Mouse (Mus musculus): Measurements from ENCODE around the gene Dnm3. TPM values are rescaled to one million over a fixed set of nuclear protein-coding genes. Genes with fewer than 3 reads are reported as not detected.

Dnm3 gene
- total and polyA plus RNA-seq, 2 experiments from 2014 or later: 56.3 to 64.7 TPM

DNA sequence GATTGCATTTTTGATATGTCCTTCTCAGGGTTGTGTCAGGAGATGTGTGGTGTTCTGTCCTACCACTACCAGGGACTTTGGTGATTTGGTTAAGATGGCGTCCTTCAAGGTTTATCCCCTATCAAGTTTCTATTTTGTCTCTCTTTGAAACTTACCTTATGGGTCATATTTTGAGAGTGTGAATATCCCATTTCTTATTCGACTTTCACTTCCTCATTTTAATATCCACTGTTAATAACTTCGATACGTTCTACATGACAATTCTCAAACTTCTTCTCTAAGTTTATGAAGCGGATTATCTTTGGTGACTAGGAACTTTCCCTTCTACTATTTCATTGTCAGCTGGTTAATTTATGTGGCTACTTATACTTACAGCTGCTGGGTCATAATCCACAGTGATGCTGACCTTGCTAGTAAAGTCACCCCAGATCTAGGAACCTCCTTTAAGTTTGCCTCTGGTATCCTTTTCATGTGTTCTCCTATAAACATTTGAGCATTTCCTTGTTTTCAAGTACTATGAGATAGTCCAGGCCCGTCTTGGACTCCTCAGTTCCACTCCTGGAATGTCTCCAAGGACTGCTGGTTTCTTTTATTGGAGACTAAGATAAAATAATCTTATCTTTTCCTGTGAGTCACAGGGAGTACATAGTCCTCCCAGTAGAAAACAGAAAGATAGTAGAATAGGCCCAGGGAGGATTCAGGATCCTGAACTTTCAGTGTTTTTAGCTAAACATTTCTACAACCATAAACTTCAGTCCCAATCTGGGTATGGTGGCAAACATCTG, 437.2 kb downstream of the Dnm3 start:
- no peaks in the 10 kb centered on the region for H3K9me3 ChIP-seq (ENCODE audit: low read length)
- no peaks in the 10 kb centered on the region for H3K27me3 ChIP-seq (ENCODE audit: insufficient read depth, low read length)
- H3K27ac ChIP-seq: no peak overlapping the region
- no peak overlapping the region for H3K9ac ChIP-seq (replicated peaks; ENCODE audit: low read length)
- H3K4me1 ChIP-seq (ENCODE audit: insufficient read depth, low read length): no peaks in the 10 kb centered on the region
- 91% methylated on average over 6 of the region's 6 CpGs for WGBS
- H3K4me3 ChIP-seq (ENCODE audit: low read length): no peak overlapping the region
- DNase-seq (ENCODE audit: low spot score): no peak
- no peak overlapping the region for H3K4me2 ChIP-seq (ENCODE audit: low read depth, low read length)
- TF ChIP-seq CTCF (IDR thresholded peaks at IDR 0.05; ENCODE audit: low read depth): no peak
- no peaks in the 10 kb centered on the region for H3K36me3 ChIP-seq (ENCODE audit: insufficient read depth, low read length)
- ATAC-seq: no peak

DNA sequence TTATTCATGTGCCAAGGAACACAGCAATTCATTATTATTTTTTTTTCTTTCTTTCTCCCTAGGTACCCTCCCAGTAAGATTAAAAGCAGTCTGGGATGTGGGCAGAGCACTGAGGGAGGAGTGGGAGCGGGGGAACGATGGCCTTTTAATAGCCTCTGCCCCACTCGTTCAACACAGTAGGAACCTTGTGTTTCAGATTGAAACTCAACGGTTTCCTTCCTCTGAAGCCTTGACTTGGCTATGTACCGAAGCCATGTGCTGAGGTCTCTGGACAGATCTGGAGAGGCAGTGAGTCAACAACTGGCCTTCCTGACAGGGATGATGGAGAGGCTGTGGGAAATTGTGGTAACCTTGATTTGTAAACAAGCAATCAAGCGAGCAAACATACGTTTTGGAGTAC, 438.0 kb downstream of the Dnm3 start:
- DNase-seq (ENCODE audit: low spot score): no peak
- H3K4me1 ChIP-seq (ENCODE audit: insufficient read depth, low read length): no peaks in the 10 kb centered on the region
- no peaks in the 10 kb centered on the region for H3K9me3 ChIP-seq (ENCODE audit: low read length)
- no peak for ATAC-seq
- H3K4me3 ChIP-seq (ENCODE audit: low read length): no peak overlapping the region
- no peaks in the 10 kb centered on the region for H3K36me3 ChIP-seq (ENCODE audit: insufficient read depth, low read length)
- no peak overlapping the region for H3K9ac ChIP-seq (replicated peaks; ENCODE audit: low read length)
- no peak overlapping the region for H3K27ac ChIP-seq
- WGBS: 61% methylated on average over 7 of the region's 7 CpGs
- TF ChIP-seq CTCF (IDR thresholded peaks at IDR 0.05; ENCODE audit: low read depth): no peak
- H3K27me3 ChIP-seq (ENCODE audit: insufficient read depth, low read length): no peaks in the 10 kb centered on the region
- no peak overlapping the region for H3K4me2 ChIP-seq (ENCODE audit: low read depth, low read length)

DNA sequence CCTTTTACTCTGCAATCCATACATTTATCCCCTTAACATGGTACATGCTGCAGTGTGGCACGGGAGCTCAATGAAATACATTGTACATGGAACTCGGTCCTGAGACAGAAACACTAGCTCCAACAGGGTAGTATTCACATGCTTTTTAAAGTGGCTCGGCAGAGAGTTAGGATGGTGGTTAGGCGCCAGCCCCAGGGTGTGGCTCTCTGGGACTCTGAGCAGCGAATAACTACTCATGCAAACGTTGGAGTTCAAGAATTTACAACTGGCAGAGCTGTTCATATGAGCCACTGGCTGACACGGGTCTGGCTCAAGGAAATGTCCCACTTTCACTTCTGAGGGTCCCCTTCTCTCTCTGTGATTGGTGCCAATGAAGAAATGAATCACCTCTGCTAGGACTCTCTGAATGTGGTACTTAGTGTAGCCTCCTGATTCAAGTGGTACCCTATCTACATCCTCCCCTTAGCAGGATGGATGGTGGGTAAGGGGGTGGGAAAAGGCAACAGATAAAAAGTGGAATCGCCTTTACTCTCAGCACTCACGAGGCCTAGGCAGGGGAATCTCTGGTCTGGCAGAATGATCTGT, 438.7 kb downstream of the Dnm3 start:
- DNase-seq (ENCODE audit: low spot score) (no peak), ATAC-seq (no peak)
- Histone ChIP-seq H3K9me3 (ENCODE audit: low read length) (no peaks in the 10 kb centered on the region), H3K27me3 (ENCODE audit: insufficient read depth, low read length) (no peaks in the 10 kb centered on the region), H3K4me2 (ENCODE audit: low read depth, low read length) (no peak overlapping the region), H3K4me3 (ENCODE audit: low read length) (no peak overlapping the region), H3K27ac (no peak overlapping the region), H3K36me3 (ENCODE audit: insufficient read depth, low read length) (no peaks in the 10 kb centered on the region), H3K4me1 (ENCODE audit: insufficient read depth, low read length) (no peaks in the 10 kb centered on the region), H3K9ac (replicated peaks; ENCODE audit: low read length) (no peak overlapping the region)
- TF ChIP-seq CTCF (IDR thresholded peaks at IDR 0.05; ENCODE audit: low read depth): no peak
- WGBS: 62% methylated on average over 9 of the region's 9 CpGs

DNA sequence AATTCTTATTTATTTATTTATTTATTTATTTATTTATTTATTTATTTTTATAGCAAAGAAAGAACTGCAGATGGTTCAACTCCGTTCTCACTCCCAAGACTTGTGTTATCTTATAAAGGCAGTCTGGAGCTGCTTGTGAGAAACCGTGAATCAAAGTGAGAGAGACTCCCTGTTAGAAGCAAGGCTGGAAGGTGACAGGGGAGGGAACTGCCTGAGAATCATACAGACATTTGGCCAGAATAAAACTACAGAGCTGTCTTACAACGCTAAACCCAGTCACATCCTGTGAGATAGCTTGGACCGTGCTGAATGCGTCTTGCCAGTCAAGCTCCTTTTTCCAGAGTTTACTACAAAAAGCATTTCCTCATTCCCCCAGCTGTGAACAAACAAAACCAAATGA, 439.4 kb downstream of the Dnm3 start:
- DNase-seq (ENCODE audit: low spot score): no peak
- no peak overlapping the region for H3K9ac ChIP-seq (replicated peaks; ENCODE audit: low read length)
- no peak overlapping the region for H3K4me3 ChIP-seq (ENCODE audit: low read length)
- peak overlapping the region; percentile 51; the same call in 1 of the 2 replicates for H3K27ac ChIP-seq
- no peaks in the 10 kb centered on the region for H3K36me3 ChIP-seq (ENCODE audit: insufficient read depth, low read length)
- no peaks in the 10 kb centered on the region for H3K9me3 ChIP-seq (ENCODE audit: low read length)
- ATAC-seq: no peak
- no peak for TF ChIP-seq CTCF (IDR thresholded peaks at IDR 0.05; ENCODE audit: low read depth)
- no peak overlapping the region for H3K4me2 ChIP-seq (ENCODE audit: low read depth, low read length)
- no peaks in the 10 kb centered on the region for H3K27me3 ChIP-seq (ENCODE audit: insufficient read depth, low read length)
- WGBS: 57% methylated on average over 5 of the region's 5 CpGs
- no peaks in the 10 kb centered on the region for H3K4me1 ChIP-seq (ENCODE audit: insufficient read depth, low read length)

DNA sequence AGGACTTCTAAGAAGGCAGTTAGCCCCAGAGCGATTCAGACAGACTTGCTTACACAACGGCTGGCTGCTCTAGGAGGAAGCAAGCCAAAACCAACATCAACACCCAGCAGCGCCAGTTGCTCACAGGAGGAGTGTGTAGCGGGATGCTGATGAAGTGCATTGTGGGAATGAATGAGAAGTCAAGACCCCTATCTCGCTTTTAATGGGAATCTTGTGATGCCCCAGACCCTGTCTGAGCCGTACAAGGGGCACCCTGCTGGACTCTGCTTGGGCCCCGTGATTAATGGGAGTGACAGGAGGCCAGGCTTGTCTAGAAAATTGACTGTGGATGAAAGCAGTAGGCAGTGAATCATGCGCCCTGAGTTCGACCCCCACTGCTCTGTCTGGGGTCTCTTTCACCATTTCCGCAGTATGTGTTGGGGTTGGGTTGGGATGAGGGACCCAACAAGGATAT, 439.8 kb downstream of the Dnm3 start:
- Histone ChIP-seq H3K9me3 (ENCODE audit: low read length) (no peaks in the 10 kb centered on the region), H3K9ac (replicated peaks; ENCODE audit: low read length) (no peak overlapping the region), H3K4me2 (ENCODE audit: low read depth, low read length) (peak overlapping the region; percentile 17), H3K27me3 (ENCODE audit: insufficient read depth, low read length) (no peaks in the 10 kb centered on the region), H3K27ac (peak overlapping the region; percentile 51), H3K36me3 (ENCODE audit: insufficient read depth, low read length) (no peaks in the 10 kb centered on the region), H3K4me3 (ENCODE audit: low read length) (no peak overlapping the region), H3K4me1 (ENCODE audit: insufficient read depth, low read length) (no peaks in the 10 kb centered on the region)
- peak; percentile 68 for ATAC-seq
- no peak for TF ChIP-seq CTCF (IDR thresholded peaks at IDR 0.05; ENCODE audit: low read depth)
- DNase-seq (ENCODE audit: low spot score): peak; percentile 66
- WGBS: 33% methylated on average over 10 of the region's 10 CpGs

DNA sequence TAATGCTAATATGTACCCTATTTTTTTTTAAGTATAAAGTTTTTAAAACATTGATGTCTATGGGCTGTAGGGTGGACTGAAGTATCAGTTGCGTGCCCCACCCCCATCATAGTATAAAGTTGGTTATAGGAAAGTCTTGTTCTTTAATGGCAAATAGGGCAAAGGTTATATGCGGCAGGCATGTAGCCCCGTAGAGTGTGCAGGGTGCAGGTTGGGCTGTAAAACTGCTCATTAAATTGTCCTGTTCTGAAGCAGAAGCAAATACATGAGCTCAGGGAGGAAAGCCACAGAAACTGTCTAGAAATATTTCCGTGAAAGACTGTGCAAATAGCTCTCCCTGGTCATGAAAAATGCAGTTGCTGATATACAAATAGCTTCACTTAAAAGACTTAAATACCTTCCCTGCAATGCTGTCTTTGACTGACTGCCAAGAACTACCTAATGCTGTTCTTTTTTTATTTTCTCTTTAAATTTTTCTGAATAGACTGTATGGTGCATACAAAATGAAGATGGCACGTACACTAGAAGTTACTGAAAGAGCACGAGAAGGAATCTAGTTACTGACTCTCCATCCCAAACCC, 440.6 kb downstream of the Dnm3 start:
- H3K27ac ChIP-seq: peak overlapping the region; percentile 51; the same call in 1 of the 2 replicates
- H3K4me3 ChIP-seq (ENCODE audit: low read length): no peak overlapping the region
- H3K4me1 ChIP-seq (ENCODE audit: insufficient read depth, low read length): no peaks in the 10 kb centered on the region
- no peaks in the 10 kb centered on the region for H3K36me3 ChIP-seq (ENCODE audit: insufficient read depth, low read length)
- DNase-seq (ENCODE audit: low spot score) (peak; percentile 12), ATAC-seq (no peak)
- no peak for TF ChIP-seq CTCF (IDR thresholded peaks at IDR 0.05; ENCODE audit: low read depth)
- H3K9ac ChIP-seq (replicated peaks; ENCODE audit: low read length): no peak overlapping the region
- peak overlapping the region; percentile 17; the same call in 1 of the 2 replicates for H3K4me2 ChIP-seq (ENCODE audit: low read depth, low read length)
- no peaks in the 10 kb centered on the region for H3K27me3 ChIP-seq (ENCODE audit: insufficient read depth, low read length)
- H3K9me3 ChIP-seq (ENCODE audit: low read length): no peaks in the 10 kb centered on the region
- 55% methylated on average over 6 of the region's 6 CpGs for WGBS
